ENCODE assay signal across 8 mouse cellular contexts in genomic region chr4:140868484-140869190, GRCm38 (mm10). TPM values are rescaled to one million over a fixed set of nuclear protein-coding genes. Genes with fewer than 3 reads are reported as not detected.
A peak's percentile ranks its signal among the peaks of the same experiment; 100 is the strongest.
DNase-seq lines count a peak whose midpoint lies in the region; ATAC-seq and TF ChIP-seq lines count a peak whose summit lies in the region.

No protein-coding gene starts in this region.

- intact Hi-C loops in left cerebral cortex, postnatal 14 days (cut with DNase I): no loop called here

- H3K9ac ChIP-seq in kidney, embryonic 16.5 days (replicated peaks; ENCODE audit: low read length): no peak overlapping the region
- 0 out of 2 replicates have a peak overlapping the region, but pooled peaks have one; percentile 6 for H3K9ac ChIP-seq in liver, embryonic 12.5 days

- 7% methylated on average over 14 of the region's 14 CpGs for WGBS in kidney, embryonic 16.5 days
- 5% methylated on average over 14 of the region's 14 CpGs for WGBS in liver, embryonic 12.5 days (ENCODE audit: insufficient replicate concordance)

- H3K4me3 ChIP-seq in kidney, embryonic 16.5 days (ENCODE audit: low read length): no peak overlapping the region
- H3K4me3 ChIP-seq in liver, embryonic 12.5 days: no peak overlapping the region

- peaks cover 14% of the 10 kb centered on the region for H3K4me1 ChIP-seq in kidney, embryonic 16.5 days (ENCODE audit: insufficient read depth, low read length)
- peaks cover 39% of the 10 kb centered on the region for H3K4me1 ChIP-seq in liver, embryonic 12.5 days

- TF ChIP-seq POLR2A in brain, embryonic 14.5 days (IDR thresholded peaks at IDR 0.05; ENCODE audit: borderline replicate concordance, extremely low read depth, insufficient read depth, insufficient read length, poor library complexity, severe bottlenecking): no peak

- peaks cover 7% of the 10 kb centered on the region for H3K9me3 ChIP-seq in kidney, embryonic 16.5 days (ENCODE audit: low read length)
- no peaks in the 10 kb centered on the region for H3K9me3 ChIP-seq in liver, embryonic 12.5 days (replicated peaks)

- TF ChIP-seq CTCF in brain, embryonic 14.5 days (IDR thresholded peaks at IDR 0.05; ENCODE audit: borderline replicate concordance, extremely low read depth, insufficient read depth, insufficient read length): no peak

- no peak for DNase-seq in kidney, postnatal 36 days
- peak; percentile 29 for DNase-seq in brain, embryonic 14.5 days (ENCODE audit: low read depth)
- peak; percentile 76 for DNase-seq in splenic B cell, adult 2 months (ENCODE audit: low read depth, low spot score)
- DNase-seq in left cerebral cortex, postnatal 14 days (ENCODE audit: low spot score in 2 of 2): no peak
- no peak for DNase-seq in cerebellum, postnatal 10 days
- DNase-seq in cerebellum, postnatal 36 days: no peak

- peak overlapping the region; percentile 32 for H3K4me2 ChIP-seq in kidney, embryonic 16.5 days (replicated peaks; ENCODE audit: low read depth, low read length)
- peak overlapping the region; percentile 26; the same call in 1 of the 2 replicates for H3K4me2 ChIP-seq in liver, embryonic 12.5 days

- no peak for ATAC-seq in kidney, embryonic 16.5 days (ENCODE audit: low FRiP score, low TSS enrichment)
- no peak for ATAC-seq in liver, embryonic 12.5 days

- H3K36me3 ChIP-seq in kidney, embryonic 16.5 days (ENCODE audit: insufficient read depth, low read length): no peaks in the 10 kb centered on the region
- H3K36me3 ChIP-seq in liver, embryonic 12.5 days: no peaks in the 10 kb centered on the region
- no peaks in the 10 kb centered on the region for H3K36me3 ChIP-seq in splenic B cell, adult 2 months (ENCODE audit: control insufficient read depth, insufficient read depth, low read length, poor library complexity, severe bottlenecking)

- peaks cover 3% of the 10 kb centered on the region; the same call in 1 of the 2 replicates for H3K27me3 ChIP-seq in kidney, embryonic 16.5 days (ENCODE audit: insufficient read depth, low read length)
- peaks cover 75% of the 10 kb centered on the region for H3K27me3 ChIP-seq in liver, embryonic 12.5 days (replicated peaks)
- H3K27me3 ChIP-seq in splenic B cell, adult 2 months (ENCODE audit: control insufficient read depth, insufficient read depth, low read length, poor library complexity, severe bottlenecking): no peaks in the 10 kb centered on the region

- no peak overlapping the region for H3K27ac ChIP-seq in kidney, embryonic 16.5 days (ENCODE audit: low read length)
- no peak overlapping the region for H3K27ac ChIP-seq in liver, embryonic 12.5 days

RNA-seq across cellular contexts. Expression of gene Padi1, which starts 23.1 kb away (rescaled TPM):
- polyA plus RNA-seq in kidney, embryonic 16.5 days (2015; fragmentation: Nextera tagmentation; extraction: Ambion mirVana): 0.26 and 0.33 TPM in 2 replicates
- polyA plus RNA-seq in brain, embryonic 14.5 days (2012; rRNA removed): 0.03 TPM in 2 replicates
- 0.10 TPM in 1 of 2 replicates, not detected in the other for polyA plus RNA-seq in liver, embryonic 12.5 days (2016; fragmentation: Nextera tagmentation; extraction: Ambion mirVana)
- not detected for total RNA-seq in left cerebral cortex, postnatal 14 days (2021)

RNA-seq across cellular contexts. Expression of gene Padi2, which starts 37.5 kb away (rescaled TPM):
- polyA plus RNA-seq in kidney, embryonic 16.5 days (2015; fragmentation: Nextera tagmentation; extraction: Ambion mirVana): 18.1 and 24.3 TPM in 2 replicates
- 0.43 and 0.67 TPM in 2 replicates for polyA plus RNA-seq in brain, embryonic 14.5 days (2012; rRNA removed)
- 2.5 and 3.7 TPM in 2 replicates for polyA plus RNA-seq in liver, embryonic 12.5 days (2016; fragmentation: Nextera tagmentation; extraction: Ambion mirVana)
- 1 to 10 TPM; 5.7 to 8.1 TPM for total RNA-seq in left cerebral cortex, postnatal 14 days (2021)

RNA-seq across cellular contexts. Expression of gene Padi3, which starts 58.2 kb away (rescaled TPM):
- 0.10 and 0.17 TPM in 2 replicates for polyA plus RNA-seq in kidney, embryonic 16.5 days (2015; fragmentation: Nextera tagmentation; extraction: Ambion mirVana)
- polyA plus RNA-seq in brain, embryonic 14.5 days (2012; rRNA removed): 0.01 and 0.05 TPM in 2 replicates
- polyA plus RNA-seq in liver, embryonic 12.5 days (2016; fragmentation: Nextera tagmentation; extraction: Ambion mirVana): 0.37 and 0.47 TPM in 2 replicates
- total RNA-seq in left cerebral cortex, postnatal 14 days (2021): under 1 TPM in 1 of 2 experiments, not detected in 1; 0.11 TPM

Comparison
In these comparisons a context has a peak if more than half of its experiments do, and no peak if none do; other contexts are left out.
1. DNase-seq: peak in brain, embryonic 14.5 days (single experiment) and splenic B cell, adult 2 months (single experiment); none in kidney, postnatal 36 days (0 of 2), left cerebral cortex, postnatal 14 days (0 of 2), cerebellum, postnatal 10 days (0 of 2) and cerebellum, postnatal 36 days (0 of 2).